Mouse (Mus musculus): Measurements from ENCODE around the gene Tlcd2. TPM values are rescaled to one million over a fixed set of nuclear protein-coding genes. Genes with fewer than 3 reads are reported as not detected.

Gene Tlcd2
- polyA plus RNA-seq, 1 experiment: 11.4 TPM

DNA sequence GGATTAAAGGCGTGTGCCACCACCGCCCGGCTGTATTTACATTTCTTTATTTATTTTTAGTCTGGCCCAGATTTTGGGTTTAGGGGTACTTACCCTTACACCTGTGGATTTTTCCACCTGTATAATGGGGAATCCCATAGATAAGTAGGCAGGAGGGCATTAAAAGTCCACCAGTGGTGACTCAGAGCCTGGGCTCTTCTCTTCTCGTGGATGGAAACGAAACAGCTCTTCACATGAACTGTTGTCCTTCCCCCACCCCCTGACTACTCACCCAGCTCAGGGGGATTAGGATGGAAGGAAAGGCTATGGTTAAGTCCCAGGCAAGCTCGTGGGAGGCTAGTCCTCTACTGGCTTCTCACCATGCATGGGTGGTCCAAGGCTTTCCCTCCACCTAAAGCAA, 2.9 kb downstream of the Tlcd2 start:
- Histone ChIP-seq H3K27ac (ENCODE audit: insufficient read depth, low read length) (peak overlapping the region; percentile 8; the same call in 1 of the 2 replicates), H3K4me3 (ENCODE audit: insufficient read depth, low read length) (peak overlapping the region; percentile 10; the same call in 1 of the 2 replicates), H3K4me1 (ENCODE audit: control insufficient read depth, insufficient read depth, low read length) (peaks cover 18% of the 10 kb centered on the region)
- TF ChIP-seq CTCF (IDR thresholded peaks at IDR 0.05; ENCODE audit: borderline replicate concordance, insufficient read depth, low read length) (no peak), POLR2A (IDR thresholded peaks at IDR 0.05; ENCODE audit: low read depth, low read length) (no peak)

DNA sequence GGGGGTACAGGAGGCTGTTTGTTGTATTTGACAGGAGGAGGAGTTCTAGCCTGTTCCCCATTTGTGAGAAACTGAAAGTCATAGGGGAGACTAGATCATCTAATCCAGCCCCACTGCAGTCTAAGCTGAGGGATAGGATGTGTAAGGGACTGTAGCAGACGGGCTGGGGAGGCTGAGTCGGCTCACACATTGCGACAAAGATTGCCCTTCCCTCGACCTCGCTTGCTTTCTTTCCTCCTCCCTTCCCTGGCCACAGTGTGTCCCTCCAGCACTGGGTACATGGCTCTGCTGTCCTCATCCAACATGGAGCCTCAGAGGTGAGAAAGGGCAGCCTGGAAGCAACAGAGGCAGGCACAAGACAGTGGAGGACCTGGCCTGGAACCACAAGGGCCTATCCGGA, 3.5 kb downstream of the Tlcd2 start:
- Histone ChIP-seq H3K4me1 (ENCODE audit: control insufficient read depth, insufficient read depth, low read length) (peaks cover 12% of the 10 kb centered on the region), H3K4me3 (ENCODE audit: insufficient read depth, low read length) (peak overlapping the region; percentile 10; the same call in 1 of the 2 replicates), H3K27ac (ENCODE audit: insufficient read depth, low read length) (peak overlapping the region; percentile 8; the same call in 1 of the 2 replicates)
- no peak for TF ChIP-seq CTCF (IDR thresholded peaks at IDR 0.05; ENCODE audit: borderline replicate concordance, insufficient read depth, low read length)
- no peak; the same call in 1 of the 2 replicates for TF ChIP-seq POLR2A (IDR thresholded peaks at IDR 0.05; ENCODE audit: low read depth, low read length)

DNA sequence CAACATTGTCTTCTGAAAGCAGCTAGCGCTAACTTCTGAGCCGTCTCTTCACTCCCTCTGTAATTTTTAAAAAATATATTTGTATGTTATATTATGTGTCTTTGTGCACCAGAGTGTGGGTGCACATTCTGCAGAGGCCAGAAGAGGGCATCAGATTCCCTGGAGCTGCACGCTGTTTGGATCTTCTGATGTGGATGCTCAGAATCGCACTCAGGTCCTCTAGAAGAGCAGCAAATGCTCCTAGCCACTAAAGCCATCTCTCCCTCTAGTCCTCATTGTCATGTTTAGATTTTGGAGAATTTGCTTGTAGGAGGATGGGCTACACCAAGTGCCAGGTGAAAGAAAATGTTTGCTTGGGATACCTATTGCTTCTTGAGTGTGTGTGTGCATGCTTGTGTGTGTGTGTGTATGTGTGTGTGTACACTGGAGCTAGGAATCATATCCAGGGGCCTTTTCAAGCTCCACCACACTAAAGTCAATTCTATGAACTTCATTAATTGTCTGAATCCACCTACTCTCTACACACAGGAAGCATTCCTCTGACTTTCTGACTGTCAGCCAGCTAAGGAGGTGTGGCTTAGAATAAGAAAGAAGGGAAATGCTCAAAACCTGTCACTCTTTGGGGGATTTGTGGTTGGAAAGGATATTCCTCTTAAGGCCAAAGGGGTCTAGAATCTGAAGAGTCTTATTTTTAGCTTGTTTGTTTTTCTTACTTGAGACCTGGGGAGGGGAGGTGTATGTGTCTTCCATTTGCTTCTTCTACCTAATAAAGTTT, 5.4 kb downstream of the Tlcd2 start:
- TF ChIP-seq POLR2A (IDR thresholded peaks at IDR 0.05; ENCODE audit: low read depth, low read length): peak; percentile 67
- TF ChIP-seq CTCF (IDR thresholded peaks at IDR 0.05; ENCODE audit: borderline replicate concordance, insufficient read depth, low read length): peak; percentile 34; the same call in 1 of the 2 replicates
- no peak overlapping the region for H3K27ac ChIP-seq (ENCODE audit: insufficient read depth, low read length)
- H3K4me3 ChIP-seq (ENCODE audit: insufficient read depth, low read length): no peak overlapping the region
- peaks cover 14% of the 10 kb centered on the region for H3K4me1 ChIP-seq (ENCODE audit: control insufficient read depth, insufficient read depth, low read length)

DNA sequence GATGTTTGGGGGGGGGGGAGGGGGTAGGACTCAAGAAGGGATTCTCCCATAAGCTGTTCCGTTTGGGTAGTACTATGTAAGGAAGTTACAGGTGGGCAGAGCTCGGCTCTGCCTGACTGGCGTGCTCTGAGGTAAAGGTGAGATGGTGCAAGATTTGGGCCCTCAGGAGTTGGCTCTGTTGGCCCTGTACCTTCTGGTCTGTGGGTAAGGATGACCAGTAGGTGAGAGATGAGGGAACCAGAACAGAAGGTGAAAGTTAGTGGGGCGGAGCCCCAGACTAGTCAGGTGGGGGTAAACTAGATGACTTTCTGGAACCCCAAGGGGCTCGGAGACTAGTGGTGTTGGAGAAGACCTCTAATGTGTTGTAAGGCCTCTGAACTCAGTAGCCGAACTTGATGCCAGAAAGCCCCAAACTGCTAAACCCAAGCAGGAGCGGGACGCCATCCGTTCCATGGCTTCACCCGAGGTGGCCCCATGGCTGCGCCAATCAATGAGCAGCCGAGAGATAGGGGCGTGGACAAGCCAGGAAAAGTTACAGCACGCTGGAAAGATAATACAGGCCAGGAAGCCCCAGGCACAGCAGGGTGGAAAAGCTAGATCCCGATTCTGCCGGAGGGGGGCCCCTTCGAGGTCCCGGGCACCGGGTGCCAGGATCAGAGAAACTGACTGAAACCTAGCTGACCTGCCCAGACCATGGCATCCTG, 6.1 kb downstream of the Tlcd2 start:
- peaks cover 14% of the 10 kb centered on the region for H3K4me1 ChIP-seq (ENCODE audit: control insufficient read depth, insufficient read depth, low read length)
- peak; percentile 69 for TF ChIP-seq POLR2A (IDR thresholded peaks at IDR 0.05; ENCODE audit: low read depth, low read length)
- TF ChIP-seq CTCF (IDR thresholded peaks at IDR 0.05; ENCODE audit: borderline replicate concordance, insufficient read depth, low read length): no peak
- peak overlapping the region; percentile 39 for H3K27ac ChIP-seq (ENCODE audit: insufficient read depth, low read length)
- no peak overlapping the region for H3K4me3 ChIP-seq (ENCODE audit: insufficient read depth, low read length)

DNA sequence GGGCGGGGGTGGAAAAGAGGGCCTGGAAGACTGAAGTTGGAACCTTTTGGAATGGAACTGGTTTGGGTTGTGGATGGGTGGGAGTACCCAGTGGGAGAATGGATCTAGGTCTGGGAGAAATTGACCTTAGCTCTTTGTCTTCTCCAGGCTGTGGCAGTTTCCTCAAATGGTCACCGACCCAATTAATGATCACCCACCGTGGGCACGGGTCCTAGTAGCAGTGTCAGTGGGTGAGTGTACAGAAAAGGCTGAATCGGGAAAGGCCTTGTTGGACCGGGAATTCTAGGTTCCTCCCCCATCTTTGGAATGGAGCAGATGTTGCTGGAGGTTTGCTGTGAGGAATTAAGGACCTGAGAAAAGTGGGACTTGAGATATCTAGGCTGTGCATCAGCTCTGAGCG, 6.9 kb downstream of the Tlcd2 start:
- no peak for TF ChIP-seq POLR2A (IDR thresholded peaks at IDR 0.05; ENCODE audit: low read depth, low read length)
- no peak for TF ChIP-seq CTCF (IDR thresholded peaks at IDR 0.05; ENCODE audit: borderline replicate concordance, insufficient read depth, low read length)
- Histone ChIP-seq H3K4me1 (ENCODE audit: control insufficient read depth, insufficient read depth, low read length) (peaks cover 14% of the 10 kb centered on the region), H3K4me3 (ENCODE audit: insufficient read depth, low read length) (no peak overlapping the region), H3K27ac (ENCODE audit: insufficient read depth, low read length) (peak overlapping the region; percentile 39; the same call in 1 of the 2 replicates)

DNA sequence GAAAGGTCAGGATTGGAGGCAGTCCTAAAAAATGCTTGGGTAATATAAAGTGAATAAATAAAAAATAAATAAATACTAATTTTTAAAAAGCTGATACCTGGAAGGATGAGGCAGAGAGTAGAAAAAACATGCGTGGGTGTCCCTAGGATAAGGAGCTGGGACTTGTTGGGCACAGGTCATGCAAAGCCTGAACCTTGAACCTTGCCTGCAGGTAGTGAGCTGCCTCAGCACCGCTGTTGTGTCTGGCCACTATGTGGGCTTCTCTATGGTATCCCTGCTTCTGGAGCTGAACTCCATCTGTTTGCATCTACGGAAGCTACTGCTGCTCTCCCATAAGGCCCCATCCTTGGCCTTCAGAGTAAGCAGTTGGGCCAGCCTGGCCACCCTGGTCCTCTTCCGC, 7.7 kb downstream of the Tlcd2 start:
- Histone ChIP-seq H3K4me1 (ENCODE audit: control insufficient read depth, insufficient read depth, low read length) (peaks cover 14% of the 10 kb centered on the region), H3K27ac (ENCODE audit: insufficient read depth, low read length) (no peak overlapping the region), H3K4me3 (ENCODE audit: insufficient read depth, low read length) (no peak overlapping the region)
- no peak for TF ChIP-seq POLR2A (IDR thresholded peaks at IDR 0.05; ENCODE audit: low read depth, low read length)
- TF ChIP-seq CTCF (IDR thresholded peaks at IDR 0.05; ENCODE audit: borderline replicate concordance, insufficient read depth, low read length): no peak

DNA sequence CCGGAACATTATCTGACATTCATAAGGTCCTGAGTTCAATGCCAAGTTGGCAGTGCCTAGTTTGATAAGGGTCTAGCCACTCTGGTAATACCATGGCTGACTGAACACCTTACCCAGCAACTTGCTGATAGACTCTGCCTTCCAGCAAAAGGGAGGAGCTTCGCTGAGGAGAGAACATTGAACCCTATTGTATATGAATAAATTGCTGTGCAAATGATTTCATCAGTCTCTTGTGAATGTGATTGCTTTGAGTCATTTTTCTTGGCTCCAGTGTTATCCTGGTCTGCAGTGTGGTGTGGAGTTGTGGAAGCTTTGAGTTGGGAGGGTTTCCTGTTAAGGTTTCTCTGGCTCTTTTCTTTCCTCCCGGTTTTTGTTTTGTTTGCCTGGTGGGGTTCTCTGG, 9.2 kb downstream of the Tlcd2 start:
- TF ChIP-seq CTCF (IDR thresholded peaks at IDR 0.05; ENCODE audit: borderline replicate concordance, insufficient read depth, low read length) (no peak), POLR2A (IDR thresholded peaks at IDR 0.05; ENCODE audit: low read depth, low read length) (no peak)
- Histone ChIP-seq H3K27ac (ENCODE audit: insufficient read depth, low read length) (peak overlapping the region; percentile 54; the same call in 1 of the 2 replicates), H3K4me3 (ENCODE audit: insufficient read depth, low read length) (no peak overlapping the region), H3K4me1 (ENCODE audit: control insufficient read depth, insufficient read depth, low read length) (0 out of 2 replicates have a peak, but pooled peaks cover 6% of the 10 kb centered on the region)

DNA sequence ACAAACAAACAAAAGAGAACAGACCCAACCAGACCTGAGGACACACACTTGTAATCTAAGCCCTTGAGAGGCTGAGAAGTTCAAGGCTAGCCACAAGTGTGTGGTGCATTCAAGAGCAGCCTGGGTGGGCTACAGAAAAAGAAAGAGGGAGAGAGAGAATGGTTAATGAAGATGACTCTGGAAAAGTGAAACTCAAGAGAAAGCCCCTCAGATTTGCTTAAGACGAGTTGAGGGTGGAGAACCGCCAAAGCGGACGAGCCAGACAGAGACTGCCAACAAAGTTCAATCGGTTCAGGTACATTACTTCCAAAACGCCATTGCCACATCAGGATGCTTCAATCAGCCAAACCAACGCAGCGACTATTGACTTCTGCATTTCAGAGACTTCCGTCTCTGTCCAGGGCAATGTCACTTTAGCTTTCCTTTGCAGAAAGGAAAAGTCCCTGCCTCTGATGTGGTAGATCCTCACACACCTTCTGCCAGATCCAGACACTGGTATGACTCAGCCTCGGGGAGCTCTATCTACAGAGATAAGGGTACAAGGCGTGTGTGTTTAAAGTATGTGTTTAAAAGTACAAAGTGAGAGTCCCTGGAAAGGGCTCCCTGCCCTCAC, 11.1 kb downstream of the Tlcd2 start:
- H3K4me3 ChIP-seq (ENCODE audit: insufficient read depth, low read length): no peak overlapping the region
- TF ChIP-seq CTCF (IDR thresholded peaks at IDR 0.05; ENCODE audit: borderline replicate concordance, insufficient read depth, low read length) (no peak), POLR2A (IDR thresholded peaks at IDR 0.05; ENCODE audit: low read depth, low read length) (no peak)

DNA sequence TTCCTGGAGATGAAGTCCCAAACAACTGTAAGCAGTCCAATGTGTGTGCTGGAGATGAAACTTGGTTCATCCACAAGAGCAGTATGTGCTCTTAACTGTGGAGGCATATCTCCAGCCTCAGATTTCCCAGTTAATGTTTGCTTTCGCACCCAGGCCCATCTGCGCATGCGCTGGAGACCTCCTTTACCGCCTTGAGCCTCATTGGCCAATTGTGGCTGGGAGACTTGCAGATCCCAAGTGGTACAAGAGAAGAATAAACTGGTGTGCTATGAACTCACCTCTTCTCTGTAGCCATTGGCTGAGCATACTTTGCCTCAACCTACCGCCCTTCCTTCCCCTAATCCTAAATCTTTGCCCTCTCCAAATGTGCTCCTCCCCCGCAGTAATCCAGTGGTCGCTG, 11.9 kb downstream of the Tlcd2 start:
- H3K27ac ChIP-seq (ENCODE audit: insufficient read depth, low read length): no peak overlapping the region
- H3K4me1 ChIP-seq (ENCODE audit: control insufficient read depth, insufficient read depth, low read length): 0 out of 2 replicates have a peak, but pooled peaks cover 2% of the 10 kb centered on the region
- TF ChIP-seq POLR2A (IDR thresholded peaks at IDR 0.05; ENCODE audit: low read depth, low read length) (no peak), CTCF (IDR thresholded peaks at IDR 0.05; ENCODE audit: borderline replicate concordance, insufficient read depth, low read length) (no peak)
- H3K4me3 ChIP-seq (ENCODE audit: insufficient read depth, low read length): no peak overlapping the region

More for the DNA sequence above, 11.1 kb downstream of the Tlcd2 start:
- Histone ChIP-seq H3K4me1 (ENCODE audit: control insufficient read depth, insufficient read depth, low read length) (0 out of 2 replicates have a peak, but pooled peaks cover 2% of the 10 kb centered on the region), H3K27ac (ENCODE audit: insufficient read depth, low read length) (no peak overlapping the region)
